Mouse (Mus musculus): ENCODE data around the gene C530025M09Rik. TPM values are rescaled to one million over a fixed set of nuclear protein-coding genes. Genes with fewer than 3 reads are reported as not detected.
A peak's percentile ranks its signal among the peaks of the same experiment; 100 is the strongest.

Gene C530025M09Rik
- polyA plus RNA-seq, 1 experiment, result not detected

DNA sequence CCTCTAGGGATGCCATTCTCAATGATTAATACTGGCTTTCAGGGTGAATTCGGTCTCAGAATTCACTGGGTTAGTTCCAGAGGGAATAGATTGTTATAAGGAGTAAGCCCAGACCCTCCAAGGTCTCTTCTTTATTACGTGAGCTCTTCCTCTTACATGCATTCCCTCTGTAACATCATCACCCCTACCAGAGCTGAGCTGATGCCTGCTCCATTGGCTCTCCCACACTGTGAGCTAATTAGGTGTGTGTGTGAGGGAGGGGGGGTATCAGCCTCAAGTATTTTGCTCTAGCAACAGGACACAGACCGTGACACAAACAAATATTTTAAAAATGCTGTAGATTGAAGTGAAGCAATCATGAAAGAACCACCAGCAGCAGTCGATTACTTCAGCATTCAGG is 17.8 kb upstream of the C530025M09Rik start:
- Histone ChIP-seq H3K27me3 (ENCODE audit: control insufficient read depth, insufficient read depth, low read length) (no peaks in the 10 kb centered on the region), H3K4me3 (ENCODE audit: low read depth, low read length) (no peak overlapping the region), H3K4me1 (ENCODE audit: control insufficient read depth, insufficient read depth, insufficient read length, low read length) (no peaks in the 10 kb centered on the region), H3K27ac (ENCODE audit: insufficient read depth, low read depth, low read length) (no peak overlapping the region), H3K36me3 (ENCODE audit: control insufficient read depth, insufficient read depth, low read length) (no peaks in the 10 kb centered on the region)
- 42% methylated on average over 4 of the region's 4 CpGs for WGBS
- TF ChIP-seq POLR2A (IDR thresholded peaks at IDR 0.05; ENCODE audit: low read depth, low read length) (no peak), CTCF (IDR thresholded peaks at IDR 0.05; ENCODE audit: extremely low read depth, insufficient read length, insufficient replicate concordance, low read depth, low read length) (no peak)

DNA sequence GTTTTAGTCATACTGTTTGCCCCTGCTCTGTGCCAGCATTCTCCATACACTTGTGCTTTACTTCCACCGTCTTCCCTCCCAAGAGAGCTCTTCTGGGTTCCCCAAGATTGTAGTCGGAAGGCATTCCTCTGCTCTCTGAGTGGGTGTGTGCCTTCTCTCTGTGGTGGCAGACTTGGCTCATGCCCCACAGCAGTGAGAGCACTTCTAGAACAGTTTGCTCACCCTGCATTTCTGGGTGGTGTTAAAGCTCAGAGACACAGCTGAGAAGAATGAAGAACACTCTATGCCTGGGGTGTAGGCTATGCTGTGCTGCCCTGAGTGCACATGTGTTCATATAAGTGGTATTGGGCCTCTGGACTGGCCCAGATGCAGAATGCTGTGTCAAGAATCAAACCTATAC is 13.6 kb upstream of the C530025M09Rik start:
- 64% methylated on average over 2 of the region's 2 CpGs for WGBS

DNA sequence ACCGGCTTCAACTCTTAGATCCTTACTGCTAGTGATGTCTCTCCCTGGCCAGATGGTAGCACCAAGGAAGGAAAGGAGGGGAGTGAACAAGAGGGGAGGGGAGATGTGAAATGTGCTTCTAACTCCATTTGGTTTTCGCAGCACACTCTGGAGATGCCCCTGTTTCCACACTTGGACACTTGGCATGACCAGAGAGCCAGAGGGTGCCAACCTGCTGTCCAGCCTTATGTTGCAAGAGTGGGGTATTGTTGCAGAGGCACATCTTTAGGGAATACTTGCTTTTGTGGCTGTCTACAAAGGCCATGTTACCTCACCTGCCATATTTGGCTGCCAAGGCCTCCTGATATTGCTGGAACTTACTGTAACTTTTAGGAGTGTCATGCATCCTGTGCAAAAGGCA is 8.7 kb upstream of the C530025M09Rik start:
- Histone ChIP-seq H3K4me1 (ENCODE audit: control insufficient read depth, insufficient read depth, insufficient read length, low read length) (no peaks in the 10 kb centered on the region), H3K27me3 (ENCODE audit: control insufficient read depth, insufficient read depth, low read length) (no peaks in the 10 kb centered on the region), H3K4me3 (ENCODE audit: low read depth, low read length) (no peak overlapping the region), H3K36me3 (ENCODE audit: control insufficient read depth, insufficient read depth, low read length) (no peaks in the 10 kb centered on the region), H3K27ac (ENCODE audit: insufficient read depth, low read depth, low read length) (no peak overlapping the region)
- WGBS, result 69% methylated on average over 2 of the region's 2 CpGs
- TF ChIP-seq CTCF (IDR thresholded peaks at IDR 0.05; ENCODE audit: extremely low read depth, insufficient read length, insufficient replicate concordance, low read depth, low read length) (no peak), POLR2A (IDR thresholded peaks at IDR 0.05; ENCODE audit: low read depth, low read length) (no peak)

More for the DNA sequence above, 13.6 kb upstream of the C530025M09Rik start:
- Histone ChIP-seq H3K4me1 (ENCODE audit: control insufficient read depth, insufficient read depth, insufficient read length, low read length) (no peaks in the 10 kb centered on the region), H3K27me3 (ENCODE audit: control insufficient read depth, insufficient read depth, low read length) (no peaks in the 10 kb centered on the region), H3K36me3 (ENCODE audit: control insufficient read depth, insufficient read depth, low read length) (no peaks in the 10 kb centered on the region), H3K27ac (ENCODE audit: insufficient read depth, low read depth, low read length) (no peak overlapping the region), H3K4me3 (ENCODE audit: low read depth, low read length) (no peak overlapping the region)
- TF ChIP-seq POLR2A (IDR thresholded peaks at IDR 0.05; ENCODE audit: low read depth, low read length), result no peak
- TF ChIP-seq CTCF (IDR thresholded peaks at IDR 0.05; ENCODE audit: extremely low read depth, insufficient read length, insufficient replicate concordance, low read depth, low read length), result no peak

DNA sequence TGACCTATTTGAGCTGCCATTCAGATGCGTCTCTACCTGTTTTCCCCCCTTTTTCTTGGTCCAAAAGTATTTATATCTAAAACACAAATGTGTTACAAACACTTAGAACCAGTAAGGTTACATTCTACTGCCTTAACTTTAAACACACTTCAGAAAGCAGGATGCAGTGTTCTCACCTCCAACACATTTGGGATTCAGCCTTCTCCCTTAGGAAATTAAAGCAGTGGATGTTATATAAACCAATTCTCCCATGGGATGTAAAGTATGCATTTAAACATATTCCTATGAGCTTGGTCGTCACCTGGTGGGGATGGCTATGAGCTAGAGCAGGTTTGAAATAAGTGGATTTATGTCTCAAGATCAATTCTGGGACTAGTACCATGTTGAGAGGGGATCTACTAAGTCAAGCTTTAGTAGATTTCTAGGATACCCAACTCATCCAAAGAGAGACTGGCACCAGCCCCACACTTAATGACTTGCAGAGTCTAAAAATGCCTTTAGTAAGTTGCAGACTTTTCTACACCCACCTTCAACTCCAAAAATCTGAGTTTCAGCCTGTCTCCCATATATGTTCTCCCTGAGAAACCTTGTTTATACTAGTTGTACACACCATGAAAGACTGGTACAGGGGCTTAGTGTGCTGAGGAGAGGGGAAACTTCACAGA is 5.6 kb upstream of the C530025M09Rik start:
- Histone ChIP-seq H3K4me3 (ENCODE audit: low read depth, low read length) (no peak overlapping the region), H3K27me3 (ENCODE audit: control insufficient read depth, insufficient read depth, low read length) (no peaks in the 10 kb centered on the region), H3K4me1 (ENCODE audit: control insufficient read depth, insufficient read depth, insufficient read length, low read length) (no peaks in the 10 kb centered on the region), H3K36me3 (ENCODE audit: control insufficient read depth, insufficient read depth, low read length) (no peaks in the 10 kb centered on the region), H3K27ac (ENCODE audit: insufficient read depth, low read depth, low read length) (no peak overlapping the region)
- 65% methylated on average over 2 of the region's 2 CpGs for WGBS
- TF ChIP-seq POLR2A (IDR thresholded peaks at IDR 0.05; ENCODE audit: low read depth, low read length), result no peak
- no peak for TF ChIP-seq CTCF (IDR thresholded peaks at IDR 0.05; ENCODE audit: extremely low read depth, insufficient read length, insufficient replicate concordance, low read depth, low read length)

DNA sequence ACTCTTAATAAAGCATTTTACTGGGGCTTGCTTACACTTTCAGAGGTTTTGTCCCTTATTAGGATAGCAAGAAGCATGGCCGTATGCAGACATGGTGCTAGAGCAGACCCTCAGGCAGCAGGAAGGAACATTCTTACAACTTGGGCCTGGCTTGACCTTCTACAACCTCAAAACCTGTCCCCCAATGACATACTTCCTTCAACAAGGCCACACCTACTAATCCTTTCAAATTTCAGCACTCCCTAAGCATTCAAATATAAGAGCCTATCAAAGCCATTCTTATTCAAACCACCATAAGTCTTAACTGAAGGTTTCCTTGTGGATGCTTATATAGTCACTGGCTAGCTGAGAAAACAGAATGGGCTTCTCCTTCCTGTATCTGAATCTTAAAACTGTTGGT is 4.1 kb upstream of the C530025M09Rik start:
- WGBS, result 92% methylated on average over 1 of the region's 1 CpGs
- Histone ChIP-seq H3K27ac (ENCODE audit: insufficient read depth, low read depth, low read length) (no peak overlapping the region), H3K4me1 (ENCODE audit: control insufficient read depth, insufficient read depth, insufficient read length, low read length) (no peaks in the 10 kb centered on the region), H3K27me3 (ENCODE audit: control insufficient read depth, insufficient read depth, low read length) (peaks cover 5% of the 10 kb centered on the region; the same call in 1 of the 2 replicates), H3K4me3 (ENCODE audit: low read depth, low read length) (no peak overlapping the region), H3K36me3 (ENCODE audit: control insufficient read depth, insufficient read depth, low read length) (no peaks in the 10 kb centered on the region)
- TF ChIP-seq CTCF (IDR thresholded peaks at IDR 0.05; ENCODE audit: extremely low read depth, insufficient read length, insufficient replicate concordance, low read depth, low read length) (no peak), POLR2A (IDR thresholded peaks at IDR 0.05; ENCODE audit: low read depth, low read length) (no peak)

DNA sequence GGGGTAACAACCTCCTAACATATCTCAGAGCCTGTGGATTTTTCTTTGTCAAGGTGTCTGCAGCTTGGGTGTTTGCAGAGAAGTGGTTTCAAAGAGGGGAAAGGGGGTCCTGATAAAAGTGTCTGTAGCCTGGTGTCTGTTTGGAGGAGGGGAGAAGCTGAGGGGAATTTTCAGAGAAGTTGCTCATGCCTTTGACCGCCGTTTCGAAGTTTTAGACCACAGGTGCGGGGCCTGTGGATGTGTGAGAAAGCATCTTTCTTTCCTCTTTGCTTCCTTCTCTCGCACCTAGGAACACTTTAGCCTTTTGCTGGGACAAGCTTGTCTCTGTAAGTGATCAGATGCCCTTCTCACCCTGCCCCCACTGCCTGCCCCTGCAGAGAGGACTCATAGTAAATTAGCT is 1.3 kb upstream of the C530025M09Rik start:
- 11% methylated on average over 5 of the region's 5 CpGs for WGBS
- H3K4me1 ChIP-seq (ENCODE audit: control insufficient read depth, insufficient read depth, insufficient read length, low read length), result no peaks in the 10 kb centered on the region
- no peak overlapping the region for H3K4me3 ChIP-seq (ENCODE audit: low read depth, low read length)

DNA sequence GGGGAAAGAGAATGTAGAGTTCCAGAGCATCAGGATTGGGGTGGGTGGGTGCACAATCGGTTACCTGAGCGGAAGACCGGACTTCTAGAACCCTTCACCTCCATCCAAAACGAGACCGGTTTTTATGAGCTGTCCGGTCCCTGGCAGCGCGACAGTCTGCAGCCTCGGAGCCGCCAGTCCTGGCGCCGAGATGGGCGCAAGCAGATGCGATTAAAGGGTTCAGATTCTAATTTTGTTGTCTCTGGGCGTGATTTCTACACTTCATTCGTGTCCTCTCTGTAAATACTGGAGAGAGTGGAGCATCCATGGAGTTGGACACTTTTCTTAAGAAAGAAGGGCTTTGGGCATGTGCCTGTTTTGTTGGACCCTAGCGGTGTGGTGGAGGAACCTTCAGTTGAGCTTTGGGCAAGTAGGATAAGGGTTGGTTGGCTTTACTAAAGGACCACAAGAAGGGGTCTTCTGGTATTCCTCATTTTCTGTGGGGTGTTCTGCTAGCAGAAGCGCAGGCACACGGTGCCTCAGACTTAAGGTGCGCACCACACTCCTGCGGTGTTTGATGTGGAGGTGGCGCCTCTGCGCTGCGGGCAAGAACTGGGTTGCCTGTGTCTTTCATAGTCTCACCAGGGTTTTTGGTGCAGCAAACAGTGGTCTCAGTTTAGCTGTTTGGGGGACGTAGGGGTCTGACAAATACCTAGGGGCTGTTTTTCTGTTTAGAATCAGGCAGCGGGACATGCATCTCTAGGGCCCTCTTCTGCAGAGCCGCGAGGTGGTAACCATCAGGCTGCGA is 639 bp upstream of the C530025M09Rik start:
- TF ChIP-seq POLR2A (IDR thresholded peaks at IDR 0.05; ENCODE audit: low read depth, low read length) (no peak), CTCF (IDR thresholded peaks at IDR 0.05; ENCODE audit: extremely low read depth, insufficient read length, insufficient replicate concordance, low read depth, low read length) (no peak)
- H3K27ac ChIP-seq (ENCODE audit: insufficient read depth, low read depth, low read length), result no peak overlapping the region
- peak overlapping the region; percentile 30 for H3K4me3 ChIP-seq (ENCODE audit: low read depth, low read length)
- H3K36me3 ChIP-seq (ENCODE audit: control insufficient read depth, insufficient read depth, low read length), result no peaks in the 10 kb centered on the region
- WGBS, result 4% methylated on average over 29 of the region's 29 CpGs
- peaks cover 5% of the 10 kb centered on the region; the same call in 1 of the 2 replicates for H3K27me3 ChIP-seq (ENCODE audit: control insufficient read depth, insufficient read depth, low read length)
- no peaks in the 10 kb centered on the region for H3K4me1 ChIP-seq (ENCODE audit: control insufficient read depth, insufficient read depth, insufficient read length, low read length)

More for the DNA sequence above, 1.3 kb upstream of the C530025M09Rik start:
- TF ChIP-seq POLR2A (IDR thresholded peaks at IDR 0.05; ENCODE audit: low read depth, low read length) (no peak), CTCF (IDR thresholded peaks at IDR 0.05; ENCODE audit: extremely low read depth, insufficient read length, insufficient replicate concordance, low read depth, low read length) (no peak)
- no peak overlapping the region for H3K27ac ChIP-seq (ENCODE audit: insufficient read depth, low read depth, low read length)
- H3K36me3 ChIP-seq (ENCODE audit: control insufficient read depth, insufficient read depth, low read length), result no peaks in the 10 kb centered on the region
- H3K27me3 ChIP-seq (ENCODE audit: control insufficient read depth, insufficient read depth, low read length), result peaks cover 5% of the 10 kb centered on the region; the same call in 1 of the 2 replicates
